Mouse (Mus musculus): ENCODE measurements around the gene 1110032F04Rik. TPM values are rescaled to one million over a fixed set of nuclear protein-coding genes. Genes with fewer than 3 reads are reported as not detected.
"Not testable (repeated sequence)": the region's sequence is repeated elsewhere in the genome, so short reads cannot be mapped to it uniquely, and the experiment has no call there.

Gene 1110032F04Rik
- polyA plus RNA-seq, 1 experiment = not detected

GRCm38 (mm10) chr3:68895426-68895825 is 26.0 kb downstream of the 1110032F04Rik start:
- TF ChIP-seq POLR2A (IDR thresholded peaks at IDR 0.05; ENCODE audit: insufficient read depth, low read depth, low read length) (no peak), CTCF (IDR thresholded peaks at IDR 0.05; ENCODE audit: insufficient read depth, low read depth, low read length) (no peak)
- no peaks in the 10 kb centered on the region for H3K4me1 ChIP-seq (ENCODE audit: control insufficient read depth, insufficient read depth, low read length)
- H3K27ac ChIP-seq (ENCODE audit: insufficient read depth, low read depth, low read length) = no peak overlapping the region
- 60% methylated on average over 4 of the region's 4 CpGs for WGBS
- H3K4me3 ChIP-seq (ENCODE audit: insufficient read depth, low read depth, low read length) = no peak overlapping the region

- no peak for TF ChIP-seq CTCF (IDR thresholded peaks at IDR 0.05; ENCODE audit: insufficient read depth, low read depth, low read length)
- no peak overlapping the region for H3K27ac ChIP-seq (ENCODE audit: insufficient read depth, low read depth, low read length)
- no peaks in the 10 kb centered on the region for H3K4me1 ChIP-seq (ENCODE audit: control insufficient read depth, insufficient read depth, low read length)
- WGBS = 91% methylated on average over 5 of the region's 5 CpGs
- no peak overlapping the region for H3K4me3 ChIP-seq (ENCODE audit: insufficient read depth, low read depth, low read length)
These were observed 27.8 kb downstream of the 1110032F04Rik start for GRCm38 (mm10) chr3:68897154-68897553.

GRCm38 (mm10) chr3:68902636-68903035 is 33.2 kb downstream of the 1110032F04Rik start:
- WGBS = 93% methylated on average over 20 of the region's 20 CpGs
- not testable (repeated sequence) for H3K4me1 ChIP-seq (ENCODE audit: control insufficient read depth, insufficient read depth, low read length); H3K4me3 ChIP-seq (ENCODE audit: insufficient read depth, low read depth, low read length); H3K27ac ChIP-seq (ENCODE audit: insufficient read depth, low read depth, low read length)

- Histone ChIP-seq H3K4me1 (ENCODE audit: control insufficient read depth, insufficient read depth, low read length) (no peaks in the 10 kb centered on the region), H3K27ac (ENCODE audit: insufficient read depth, low read depth, low read length) (no peak overlapping the region), H3K4me3 (ENCODE audit: insufficient read depth, low read depth, low read length) (no peak overlapping the region)
- no peak for TF ChIP-seq CTCF (IDR thresholded peaks at IDR 0.05; ENCODE audit: insufficient read depth, low read depth, low read length)
- WGBS = 78% methylated on average over 2 of the region's 2 CpGs
These were observed 35.8 kb downstream of the 1110032F04Rik start for GRCm38 (mm10) chr3:68904902-68905778.

GRCm38 (mm10) chr3:68907509-68907908 is 38.1 kb downstream of the 1110032F04Rik start:
- Histone ChIP-seq H3K4me3 (ENCODE audit: insufficient read depth, low read depth, low read length) (no peak overlapping the region), H3K27ac (ENCODE audit: insufficient read depth, low read depth, low read length) (no peak overlapping the region), H3K4me1 (ENCODE audit: control insufficient read depth, insufficient read depth, low read length) (no peaks in the 10 kb centered on the region)
- 94% methylated on average over 4 of the region's 4 CpGs for WGBS
- TF ChIP-seq CTCF (IDR thresholded peaks at IDR 0.05; ENCODE audit: insufficient read depth, low read depth, low read length) = no peak
- TF ChIP-seq POLR2A (IDR thresholded peaks at IDR 0.05; ENCODE audit: insufficient read depth, low read depth, low read length) = no peak

Other genes starting within 250 kb of the 1110032F04Rik start
- gene Il12a, start 178.9 kb upstream of the 1110032F04Rik start, polyA plus RNA-seq (2012; ENCODE audit: insufficient read depth, insufficient read length, low replicate concordance, missing spikeins) = not detected in 2 replicates
- gene Ift80, start 135.0 kb downstream of the 1110032F04Rik start, polyA plus RNA-seq (2012; ENCODE audit: insufficient read depth, insufficient read length, low replicate concordance, missing spikeins) = not detected in 2 replicates
- 213 and 386 TPM in 2 replicates for gene Smc4, start 135.2 kb downstream of the 1110032F04Rik start, polyA plus RNA-seq (2012; ENCODE audit: insufficient read depth, insufficient read length, low replicate concordance, missing spikeins)
- not detected in 2 replicates for gene Trim59, start 175.2 kb downstream of the 1110032F04Rik start, polyA plus RNA-seq (2012; ENCODE audit: insufficient read depth, insufficient read length, low replicate concordance, missing spikeins)

All from olfactory bulb, adult 2 months (tissue).